Mouse (Mus musculus): ENCODE data around the gene Napsa.

DNA sequence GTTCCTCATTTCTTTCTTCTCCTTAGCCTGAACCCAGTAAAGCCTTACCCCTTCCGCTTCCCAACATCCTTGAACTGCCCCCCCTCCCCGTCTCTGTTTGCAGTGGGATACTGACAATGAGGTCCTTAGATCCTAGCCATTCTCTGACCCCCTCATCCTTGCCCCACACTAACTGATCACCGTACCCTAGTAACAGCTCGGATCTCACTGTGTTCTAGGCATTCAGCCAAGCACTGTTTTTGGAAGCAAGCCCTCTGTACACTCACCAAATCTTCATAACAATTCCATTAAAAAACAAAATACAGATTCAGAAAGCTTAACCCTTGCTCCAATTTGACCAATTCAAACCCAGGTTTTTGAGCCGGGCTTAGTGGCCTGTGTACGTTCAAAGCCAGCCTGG, 22.1 kb downstream of the Napsa start:
- TF ChIP-seq CTCF (IDR thresholded peaks at IDR 0.05; ENCODE audit: insufficient read depth, low read depth, low read length) (no peak), POLR2A (IDR thresholded peaks at IDR 0.05; ENCODE audit: insufficient read depth, low read depth, low read length) (no peak; the same call in 1 of the 2 replicates)
